Mouse (Mus musculus): ENCODE results near the gene Lama4. TPM values are rescaled to one million over a fixed set of nuclear protein-coding genes. Genes with fewer than 3 reads are reported as not detected.
A peak's percentile ranks its signal among the peaks of the same experiment; 100 is the strongest.

Lama4 gene
- 5.6 and 7.6 TPM in 2 replicates for polyA plus RNA-seq (2012; rRNA removed)

- peak in 1 of 2 experiments; percentile 30 for DNase-seq (ENCODE audit: extremely low spot score in 1 of 2, low spot score in 1 of 2)
Measured at GRCm38 (mm10) chr10:38965075-38965781, at the start of gene Lama4. Gene Lama4 (plus strand): TSS chr10:38965515.

- DNase-seq (ENCODE audit: extremely low spot score in 1 of 2, low spot score in 1 of 2), result no peak
Measured at GRCm38 (mm10) chr10:38916027-38916617, 49.2 kb upstream of the Lama4 start.

GRCm38 (mm10) chr10:38928940-38929697 lies 36.2 kb upstream of the Lama4 start:
- no peak for DNase-seq (ENCODE audit: extremely low spot score in 1 of 2, low spot score in 1 of 2)

GRCm38 (mm10) chr10:38944701-38945100 lies 20.6 kb upstream of the Lama4 start:
- no peak for DNase-seq (ENCODE audit: extremely low spot score in 1 of 2, low spot score in 1 of 2)

- no peak for DNase-seq (ENCODE audit: extremely low spot score in 1 of 2, low spot score in 1 of 2)
Measured at GRCm38 (mm10) chr10:38961920-38962319, 3.4 kb upstream of the Lama4 start.

GRCm38 (mm10) chr10:38964719-38965074 lies 618 bp upstream of the Lama4 start:
- no peak for DNase-seq (ENCODE audit: extremely low spot score in 1 of 2, low spot score in 1 of 2)

- DNase-seq (ENCODE audit: extremely low spot score in 1 of 2, low spot score in 1 of 2), result no peak
Measured at GRCm38 (mm10) chr10:38965857-38966256, 542 bp downstream of the Lama4 start.

- DNase-seq (ENCODE audit: extremely low spot score in 1 of 2, low spot score in 1 of 2), result no peak
Measured at GRCm38 (mm10) chr10:38966646-38967045, 1.3 kb downstream of the Lama4 start.

- no peak for DNase-seq (ENCODE audit: extremely low spot score in 1 of 2, low spot score in 1 of 2)
Measured at GRCm38 (mm10) chr10:38968326-38969072, 3.2 kb downstream of the Lama4 start.

GRCm38 (mm10) chr10:38969543-38969942 lies 4.2 kb downstream of the Lama4 start:
- no peak for DNase-seq (ENCODE audit: extremely low spot score in 1 of 2, low spot score in 1 of 2)

- DNase-seq (ENCODE audit: extremely low spot score in 1 of 2, low spot score in 1 of 2), result no peak
Measured at GRCm38 (mm10) chr10:38969975-38970374, 4.7 kb downstream of the Lama4 start.

- no peak for DNase-seq (ENCODE audit: extremely low spot score in 1 of 2, low spot score in 1 of 2)
Measured at GRCm38 (mm10) chr10:38972221-38972946, 7.1 kb downstream of the Lama4 start.

GRCm38 (mm10) chr10:38973016-38973415 lies 7.7 kb downstream of the Lama4 start:
- no peak for DNase-seq (ENCODE audit: extremely low spot score in 1 of 2, low spot score in 1 of 2)

GRCm38 (mm10) chr10:38978195-38978594 lies 12.9 kb downstream of the Lama4 start:
- DNase-seq (ENCODE audit: extremely low spot score in 1 of 2, low spot score in 1 of 2), result no peak

- no peak for DNase-seq (ENCODE audit: extremely low spot score in 1 of 2, low spot score in 1 of 2)
Measured at GRCm38 (mm10) chr10:38979699-38980098, 14.4 kb downstream of the Lama4 start.

GRCm38 (mm10) chr10:38980980-38981379 lies 15.7 kb downstream of the Lama4 start:
- DNase-seq (ENCODE audit: extremely low spot score in 1 of 2, low spot score in 1 of 2), result no peak

GRCm38 (mm10) chr10:38984358-38985075 lies 19.2 kb downstream of the Lama4 start:
- DNase-seq (ENCODE audit: extremely low spot score in 1 of 2, low spot score in 1 of 2), result no peak

- DNase-seq (ENCODE audit: extremely low spot score in 1 of 2, low spot score in 1 of 2), result no peak
Measured at GRCm38 (mm10) chr10:38986053-38986452, 20.7 kb downstream of the Lama4 start.

- no peak for DNase-seq (ENCODE audit: extremely low spot score in 1 of 2, low spot score in 1 of 2)
Measured at GRCm38 (mm10) chr10:38992827-38993226, 27.5 kb downstream of the Lama4 start.

Data from frontal cortex, adult 2 months (tissue).